Mouse (Mus musculus) megakaryocyte progenitor cell, adult 5-6 weeks (primary cell): ENCODE results near the gene Pcsk5. TPM values are rescaled to one million over a fixed set of nuclear protein-coding genes. Genes with fewer than 3 reads are reported as not detected.

Experiments used
- ATAC-seq: replicated peaks from 2 replicates; pipeline ENCODE4 v1.8.0; 2016; ENCODE audit warnings: mild to moderate bottlenecking, moderate TSS enrichment, inconsistent platforms; ENCODE audit not compliant: poor library complexity
- total RNA-seq, 2 experiments: library from RNA; stranded (forward) in 1 of 2; stranded (reverse) in 1 of 2; fragments of 157-497, 149-512 nt in 1 of 2; fragments of 200-1000 nt in 1 of 2; gene quantifications; 2 replicates each; pipeline versions ENCODE4 v1.2.3 to v1.2.4; 2015 to 2017

Gene Pcsk5
- total RNA-seq, 2 experiments from 2014 or later, result not detected

DNA sequence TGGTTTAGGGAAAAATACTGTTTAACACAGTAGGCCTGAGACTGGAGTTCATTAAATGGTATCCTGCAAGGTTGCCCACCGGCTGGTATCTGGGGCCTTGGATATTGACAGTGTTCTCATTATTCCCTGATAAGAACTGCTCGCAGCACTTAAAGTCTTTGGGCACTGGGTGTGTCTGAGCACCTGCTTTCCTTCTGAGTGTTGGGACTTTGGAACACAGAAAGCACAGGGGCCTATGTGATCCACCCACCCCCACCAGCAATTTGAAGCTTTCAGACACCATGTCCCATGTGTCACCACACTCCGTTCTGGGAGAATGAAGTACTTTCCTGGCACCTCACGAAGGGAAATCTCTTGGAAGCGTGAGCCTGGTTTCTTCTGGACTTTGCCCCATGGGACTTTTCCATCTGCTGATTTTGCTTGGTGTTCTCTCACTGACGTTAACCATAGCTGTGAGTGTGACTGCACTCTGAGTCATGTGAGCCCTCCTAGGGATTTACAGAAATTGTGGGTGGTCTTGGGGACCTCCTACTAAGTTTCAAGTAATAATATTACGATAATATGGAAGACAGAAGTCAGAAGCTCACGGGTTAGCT, 92.9 kb downstream of the Pcsk5 start:
- no peak for ATAC-seq

DNA sequence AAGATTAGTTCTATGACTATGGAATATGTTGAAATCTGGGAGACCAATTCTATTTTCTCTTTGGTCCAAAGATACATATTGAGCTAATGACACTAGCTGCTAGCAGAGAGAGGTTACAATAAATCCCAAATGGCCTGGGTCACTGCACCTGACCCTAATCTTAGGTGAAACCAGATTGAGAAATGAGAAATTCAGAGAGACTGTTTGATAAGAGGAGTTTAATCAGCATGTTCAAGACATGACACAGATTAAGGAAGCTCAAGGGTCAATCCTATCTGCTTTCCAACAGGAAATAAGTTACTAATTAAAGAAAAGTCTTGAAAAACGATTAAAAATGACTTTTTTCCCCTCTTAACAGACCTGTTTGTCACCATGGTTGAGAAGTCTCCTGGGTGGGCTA, 96.0 kb downstream of the Pcsk5 start:
- no peak for ATAC-seq

DNA sequence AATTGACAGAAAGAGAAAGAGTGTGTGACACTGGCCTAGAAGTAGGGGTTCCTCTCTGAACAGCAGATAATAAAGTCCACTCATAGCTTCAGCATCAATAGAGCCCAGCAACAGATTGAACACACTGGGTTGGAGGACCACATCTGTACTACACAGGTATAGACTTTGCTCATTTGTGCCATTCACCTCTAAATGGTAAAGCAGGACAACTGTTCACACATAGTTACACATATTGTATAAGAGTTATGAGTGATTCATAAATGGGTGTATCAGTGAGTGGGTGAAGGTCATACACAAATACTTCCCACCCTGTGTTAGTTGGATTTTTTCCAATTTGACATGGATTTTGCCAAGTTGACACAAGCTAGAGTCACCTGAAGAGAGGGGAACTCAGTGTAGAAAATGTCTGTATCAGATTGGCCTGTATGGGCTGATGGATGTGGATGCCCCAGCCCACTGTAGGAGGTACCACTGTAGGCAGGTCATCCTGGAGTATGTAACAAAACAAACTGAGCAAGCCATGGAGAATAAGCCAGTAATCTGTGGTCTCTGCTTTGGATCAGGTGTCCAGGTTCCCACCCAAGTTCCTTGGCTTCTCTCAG, 104.7 kb downstream of the Pcsk5 start:
- ATAC-seq, result no peak

DNA sequence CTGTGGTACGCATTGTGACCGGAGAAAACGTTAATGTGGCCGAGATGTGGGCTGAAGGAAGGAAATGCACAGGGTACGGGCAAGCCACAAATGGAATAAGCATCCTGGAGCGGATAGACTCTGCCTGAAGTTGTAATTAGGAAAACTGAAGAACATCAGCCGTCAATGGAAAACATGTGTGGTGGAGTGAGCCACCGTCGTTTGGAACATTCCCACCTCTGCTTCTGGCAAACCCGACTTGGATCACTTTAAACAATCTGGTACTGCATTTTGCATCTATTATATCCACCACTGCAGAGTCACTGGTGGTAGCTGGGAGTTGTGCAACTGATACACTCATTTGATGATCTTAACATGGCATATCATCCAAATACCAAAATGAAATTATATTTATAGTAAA, 120.4 kb downstream of the Pcsk5 start:
- ATAC-seq, result no peak

DNA sequence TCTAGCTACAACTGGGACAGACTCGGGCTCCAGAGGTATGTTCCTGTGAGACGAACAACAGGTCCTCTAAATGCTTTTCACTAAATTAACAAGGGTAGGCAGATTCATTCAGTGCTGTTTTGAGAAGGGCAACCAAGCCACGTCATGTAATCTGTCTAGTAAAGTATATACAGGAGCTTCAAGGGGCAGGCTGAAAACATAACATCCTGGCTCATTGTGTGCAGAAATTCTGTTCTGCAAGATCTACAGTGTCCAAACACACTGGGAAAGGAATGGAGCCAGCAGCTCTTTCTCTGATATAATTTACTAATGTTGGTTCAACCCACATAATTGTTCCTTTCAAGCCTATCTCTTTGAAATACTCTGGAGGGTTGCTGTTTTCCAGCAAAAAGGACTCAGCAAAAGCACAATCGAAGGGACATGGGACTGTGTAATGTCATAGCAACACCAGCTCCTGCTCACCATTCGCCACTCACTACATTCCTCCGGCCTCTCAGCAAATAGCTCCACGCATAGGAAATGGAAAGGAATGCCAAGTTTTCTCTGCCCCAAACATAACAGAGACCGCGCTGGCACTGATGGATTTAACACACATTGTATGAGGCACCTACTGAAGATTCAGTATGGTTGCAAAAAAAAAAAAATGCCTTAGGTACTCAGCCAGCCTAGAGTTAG, 122.0 kb downstream of the Pcsk5 start:
- ATAC-seq, result no peak

GRCm38 (mm10) chr19:17691626-17692025, 145.8 kb downstream of the Pcsk5 start:
- no peak for ATAC-seq

- ATAC-seq, result no peak
Observed at GRCm38 (mm10) chr19:17678371-17678770, 159.1 kb downstream of the Pcsk5 start.

GRCm38 (mm10) chr19:17662676-17663075, 174.8 kb downstream of the Pcsk5 start:
- no peak for ATAC-seq

- ATAC-seq, result no peak
Observed at GRCm38 (mm10) chr19:17662271-17662670, 175.2 kb downstream of the Pcsk5 start.

- ATAC-seq, result no peak
Observed at GRCm38 (mm10) chr19:17659321-17659720, 178.1 kb downstream of the Pcsk5 start.

GRCm38 (mm10) chr19:17650831-17651502, 186.5 kb downstream of the Pcsk5 start:
- ATAC-seq, result no peak

DNA sequence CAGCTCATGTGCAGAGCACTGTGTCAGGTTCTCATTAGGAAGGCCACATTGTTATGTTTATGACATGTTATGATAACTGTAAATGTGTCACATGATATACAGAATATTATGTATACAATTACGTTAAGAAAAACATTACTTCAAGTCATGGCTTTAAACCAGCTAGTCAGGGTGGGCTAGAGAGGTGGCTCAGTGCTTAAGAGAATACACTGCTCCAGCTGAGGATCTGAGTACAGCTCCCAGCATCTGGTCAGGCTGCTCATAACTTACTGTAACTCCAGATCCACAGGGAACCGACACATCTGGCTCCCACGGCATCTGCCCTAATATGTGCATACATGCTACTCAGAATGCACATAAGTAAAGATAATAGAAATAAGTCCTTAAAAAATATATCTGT, 187.5 kb downstream of the Pcsk5 start:
- no peak for ATAC-seq

DNA sequence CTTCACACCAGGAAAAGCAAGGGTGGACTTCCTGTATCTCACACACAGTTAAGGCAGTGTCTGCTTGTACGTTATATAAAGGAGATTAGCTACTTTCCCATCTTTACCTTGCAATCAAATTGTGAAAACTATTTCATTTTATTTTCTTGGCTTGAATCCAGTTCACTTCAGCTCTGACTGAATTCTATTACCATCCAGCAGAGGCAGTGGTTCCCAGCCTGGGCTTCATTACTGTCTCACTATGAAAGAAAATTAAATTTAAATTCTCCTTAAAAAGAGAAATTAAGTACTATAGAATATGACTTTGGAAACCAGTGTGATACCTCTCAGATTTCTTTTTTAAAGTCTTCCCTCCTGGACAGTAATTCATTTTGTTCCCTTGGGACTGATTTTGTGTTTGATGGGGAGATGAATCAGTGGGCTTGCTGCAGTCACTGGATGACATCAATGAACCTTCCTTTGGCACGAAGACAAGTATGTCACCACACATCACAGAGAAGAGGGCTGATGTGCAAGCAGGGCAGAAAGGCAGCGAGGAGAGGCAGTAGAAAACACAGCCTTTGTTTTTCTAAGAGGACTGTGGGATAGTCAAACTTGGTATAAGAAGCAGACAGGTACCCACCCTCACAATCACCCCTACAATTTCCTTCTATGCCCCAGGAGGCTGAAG, 194.2 kb downstream of the Pcsk5 start:
- ATAC-seq, result no peak

DNA sequence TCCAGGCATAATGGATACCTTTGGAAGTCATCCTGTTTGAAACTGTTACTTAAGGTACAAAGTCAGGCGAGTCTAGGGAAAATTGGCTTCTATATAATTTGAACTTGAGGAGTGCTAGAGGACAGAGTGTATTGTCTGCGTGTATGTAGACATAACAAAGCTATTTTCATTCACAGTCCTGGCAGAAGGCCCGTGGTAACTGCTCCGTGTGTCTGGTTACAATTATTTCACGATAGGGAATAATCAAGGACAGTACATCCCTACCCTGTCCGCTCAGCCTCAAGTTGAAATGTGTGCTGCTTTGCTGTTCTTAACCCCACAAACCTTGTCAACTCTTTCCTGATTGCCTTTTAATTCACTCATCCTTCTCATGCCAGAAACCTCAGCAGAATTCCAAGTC, 201.4 kb downstream of the Pcsk5 start:
- no peak for ATAC-seq

GRCm38 (mm10) chr19:17615646-17616045, 221.8 kb downstream of the Pcsk5 start:
- no peak for ATAC-seq

DNA sequence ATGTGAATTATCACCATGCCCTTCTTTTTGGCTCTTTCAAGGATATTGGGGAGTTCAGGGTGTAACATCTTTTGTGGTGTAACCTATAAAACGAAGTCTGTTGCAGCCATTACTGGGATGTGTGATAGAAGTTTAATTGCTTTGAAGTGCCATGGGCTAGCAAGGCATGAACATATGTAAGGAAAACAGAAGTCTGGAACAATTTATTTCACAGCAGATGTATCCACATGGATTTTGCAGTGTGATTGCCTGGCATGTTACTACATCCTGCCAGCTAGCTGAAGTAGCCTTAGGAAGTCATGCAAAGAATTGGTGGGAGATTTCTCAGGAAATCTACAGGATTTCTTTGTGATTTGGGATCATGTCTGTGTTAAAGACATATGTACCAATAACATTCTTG, 230.9 kb downstream of the Pcsk5 start:
- ATAC-seq, result no peak

- no peak for ATAC-seq
Observed at GRCm38 (mm10) chr19:17606093-17606492, 231.3 kb downstream of the Pcsk5 start.

DNA sequence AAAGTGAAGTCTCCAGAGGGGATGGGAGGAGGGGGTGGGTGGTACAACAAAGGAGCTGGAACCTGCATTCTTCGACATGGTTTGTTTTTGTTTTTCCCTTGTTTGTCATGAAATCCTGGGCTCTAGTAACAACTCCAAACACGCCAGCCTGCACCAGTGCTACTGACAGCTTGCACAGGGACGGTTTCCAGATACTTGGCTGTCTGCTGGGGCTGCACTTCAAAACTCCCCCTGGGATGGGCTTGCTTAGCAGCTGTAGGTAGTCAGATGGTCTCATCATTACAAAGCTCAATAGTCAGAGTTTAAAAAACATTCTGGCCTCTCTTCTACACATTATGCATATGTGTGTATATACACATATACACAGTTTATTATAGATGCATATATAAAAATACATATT, 234.1 kb downstream of the Pcsk5 start:
- ATAC-seq, result no peak

DNA sequence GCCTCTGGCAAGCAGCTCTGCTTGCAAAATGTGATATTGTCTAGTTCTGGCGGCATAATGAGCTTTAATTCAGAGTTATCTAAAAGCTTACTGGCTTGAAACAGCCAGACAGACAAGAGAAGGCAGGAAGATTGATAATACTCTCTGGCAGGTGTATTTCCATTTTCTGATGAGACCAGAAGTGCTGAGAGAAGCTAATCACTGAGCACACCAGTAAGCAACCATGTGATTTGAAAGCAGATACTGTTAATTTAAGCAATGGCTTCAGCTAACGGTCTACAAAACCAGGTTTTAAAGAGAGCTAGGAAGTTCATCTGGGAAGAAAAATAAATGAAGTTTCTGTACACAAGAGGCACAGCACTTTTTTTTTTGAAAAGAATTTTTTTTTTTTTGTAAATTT, 237.1 kb downstream of the Pcsk5 start:
- ATAC-seq, result no peak

DNA sequence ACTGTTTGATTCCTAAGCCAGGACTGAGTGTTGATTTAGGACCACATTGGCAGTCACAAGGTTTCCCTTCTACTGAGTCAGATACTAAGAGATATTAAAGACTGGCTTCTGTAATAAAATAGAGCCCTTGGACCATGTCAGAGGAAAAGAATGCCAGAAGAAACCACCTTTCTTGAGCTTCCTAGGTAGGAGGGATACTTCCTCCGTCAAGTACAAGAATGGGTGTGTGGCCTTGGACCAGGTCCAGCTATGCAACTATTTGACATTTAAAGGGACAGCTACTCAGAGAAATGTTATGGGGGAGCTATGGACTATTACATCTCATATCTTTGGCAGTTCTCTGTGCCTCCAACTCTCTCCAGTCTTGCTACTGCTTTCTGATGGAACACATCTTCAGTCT, 244.6 kb downstream of the Pcsk5 start:
- no peak for ATAC-seq

- ATAC-seq, result no peak
Observed at GRCm38 (mm10) chr19:17591335-17591734, 246.1 kb downstream of the Pcsk5 start.
